Mouse (Mus musculus): ENCODE measurements at regions not wholly inside any gene's neighbourhood (a gene's known extent, or its start where the extent isn't known, plus 50 kb on each side); places are given as distances from the start of the nearest gene placed in this dataset.

DNA sequence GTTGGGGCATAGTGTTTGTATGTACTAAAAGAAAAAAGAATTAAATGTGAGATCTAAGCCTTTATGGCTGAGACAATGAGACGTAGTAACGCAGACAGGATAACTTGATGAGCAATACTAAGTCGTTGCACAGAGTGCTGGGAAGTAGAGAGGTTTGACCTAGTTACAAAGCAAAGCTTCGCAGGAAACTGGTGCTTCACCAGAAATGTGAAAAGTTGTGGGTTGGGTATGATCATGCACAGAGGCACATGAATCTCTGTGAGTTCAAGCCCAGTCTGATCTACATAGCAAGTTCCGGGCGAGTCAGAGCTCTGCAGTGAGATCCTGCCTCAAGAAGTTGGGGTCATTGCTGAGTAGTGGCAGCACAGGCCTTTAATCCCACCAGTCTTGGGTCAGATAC lies 65.3 kb upstream of the Jmy start:
- intact Hi-C loops (cut with DNase I) = no loop called here
- DNase-seq = no peak

DNA sequence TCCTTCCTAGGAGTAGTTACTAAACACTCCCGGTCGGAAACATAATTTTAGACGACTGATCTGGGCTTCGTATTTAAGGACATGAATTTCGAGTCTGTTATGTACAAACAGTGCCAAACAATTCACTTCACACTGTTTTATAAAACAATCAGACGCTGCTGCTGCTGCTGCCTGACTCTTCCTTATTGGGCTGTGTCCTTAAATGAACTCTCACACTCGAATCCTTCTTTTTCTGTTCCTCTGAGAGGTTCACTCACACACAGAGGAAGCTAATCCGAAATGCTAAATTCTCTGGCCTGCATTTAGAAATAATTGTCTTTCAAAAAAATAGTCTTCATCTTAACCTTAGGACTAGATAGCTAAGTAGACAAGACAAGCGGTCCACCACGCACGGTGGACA lies 64.5 kb upstream of the Jmy start:
- no peak for DNase-seq
- intact Hi-C loops (cut with DNase I) = no loop called here

GRCm38 (mm10) chr13:93560282-93560681 lies 60.7 kb upstream of the Jmy start:
- DNase-seq = no peak
- intact Hi-C loops (cut with DNase I) = no loop called here

GRCm38 (mm10) chr13:93558603-93559002 lies 59.0 kb upstream of the Jmy start:
- DNase-seq = no peak
- intact Hi-C loops (cut with DNase I) = no loop called here

DNA sequence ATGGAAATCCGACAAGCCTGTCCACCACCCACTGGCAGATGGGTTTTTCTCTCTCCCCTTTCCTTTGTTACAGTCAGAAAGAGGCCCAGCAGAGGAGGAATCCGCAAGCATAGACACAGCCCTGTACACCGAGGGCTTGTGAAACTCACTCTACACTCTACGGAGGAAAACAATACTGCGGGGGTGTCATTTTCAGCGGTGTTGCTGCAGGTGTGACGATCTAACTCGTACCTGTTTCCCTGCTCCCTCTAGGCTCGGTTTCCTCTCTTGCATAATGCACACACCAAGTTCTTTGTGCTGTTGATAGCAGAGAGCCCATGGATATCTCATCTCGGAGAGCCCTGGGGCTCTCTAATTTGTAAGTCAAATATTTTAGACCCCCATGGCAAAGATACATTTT lies 56.5 kb upstream of the Jmy start:
- intact Hi-C loops (cut with DNase I) = no loop called here
- no peak for DNase-seq

DNA sequence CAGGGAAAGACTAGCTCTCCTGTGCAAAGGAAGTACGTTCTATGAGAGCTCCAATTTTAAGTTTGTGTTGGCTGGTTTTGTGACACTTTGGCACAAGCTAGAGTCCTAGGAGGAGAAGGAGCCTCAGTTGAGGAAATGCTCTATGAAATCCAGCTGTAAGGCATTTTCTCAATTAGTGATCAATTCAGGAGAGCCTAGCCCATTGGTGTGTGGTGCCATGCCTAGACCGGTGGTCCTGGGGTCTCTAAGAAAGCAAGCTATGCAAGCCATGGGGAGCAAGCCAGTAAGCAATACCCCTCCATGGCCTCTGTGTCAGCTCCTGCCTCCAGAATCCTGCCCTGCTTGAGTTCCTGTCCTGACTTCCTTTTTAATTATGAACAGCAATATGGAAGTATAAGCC lies 55.3 kb upstream of the Jmy start:
- intact Hi-C loops (cut with DNase I) = no loop called here
- no peak for DNase-seq

DNA sequence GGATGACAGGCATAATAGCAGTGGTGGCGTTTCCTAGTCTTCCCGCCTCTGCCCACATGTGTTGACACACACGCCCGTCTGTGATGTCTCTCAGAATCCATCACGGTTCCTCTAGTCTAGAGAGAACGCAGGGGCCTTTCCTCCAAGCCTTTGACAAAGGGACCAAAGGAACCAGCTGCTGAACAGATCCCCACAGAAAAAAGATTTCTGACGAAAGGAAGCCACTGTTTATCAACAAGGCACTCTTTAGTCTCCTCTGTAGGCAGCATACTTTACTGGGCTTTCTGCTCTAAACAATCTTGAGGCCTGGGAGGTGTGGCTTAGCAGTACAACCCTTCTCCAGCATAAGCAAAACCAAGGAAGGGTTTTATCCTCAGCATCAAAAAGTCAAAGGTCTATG lies 54.3 kb upstream of the Jmy start:
- DNase-seq = no peak
- intact Hi-C loops (cut with DNase I) = no loop called here

GRCm38 (mm10) chr13:93553271-93553670 lies 53.7 kb upstream of the Jmy start:
- intact Hi-C loops (cut with DNase I) = no loop called here

DNA sequence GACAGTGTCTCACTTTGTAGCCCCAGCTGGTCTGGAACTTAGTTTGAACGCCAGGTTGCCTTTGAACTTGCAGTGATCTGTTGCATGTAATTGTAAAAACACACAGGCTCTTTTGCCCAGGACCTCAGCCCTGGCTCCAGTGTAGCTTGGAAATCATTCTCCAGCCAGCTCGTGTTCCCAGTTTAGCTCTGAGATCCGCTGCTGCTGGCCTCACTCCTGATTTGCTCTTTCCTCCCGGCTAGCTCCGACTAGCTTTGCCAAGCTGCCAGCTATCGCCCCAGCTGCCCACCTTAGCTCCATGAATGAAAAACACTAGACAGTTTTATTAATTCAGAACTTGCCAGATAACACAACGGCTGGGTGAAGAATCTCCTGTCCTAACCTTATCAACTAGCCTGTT lies 50.7 kb upstream of the Jmy start:
- peak; percentile 23 for DNase-seq
- intact Hi-C loops (cut with DNase I) = no loop called here

More at GRCm38 (mm10) chr13:93553271-93553670, 53.7 kb upstream of the Jmy start:
- no peak for DNase-seq
